Mouse (Mus musculus) olfactory bulb, adult 2 months (tissue): ENCODE results near the gene Fibin. TPM values are rescaled to one million over a fixed set of nuclear protein-coding genes. Genes with fewer than 3 reads are reported as not detected.

ENCODE experiments used
- H3K27ac ChIP-seq: fragments of 200-500 bp; 2 replicates; pipeline ENCODE4 v1.5.1; 2012; ENCODE audit warnings: low read depth, low read length; ENCODE audit not compliant: insufficient read depth
- H3K4me1 ChIP-seq: fragments of 200-500 bp; 2 replicates; pipeline ENCODE4 v1.6.1; 2012; ENCODE audit warnings: low read length; ENCODE audit not compliant: control insufficient read depth, insufficient read depth
- H3K4me3 ChIP-seq: fragments of 200-500 bp; 2 replicates; pipeline ENCODE4 v1.5.1; 2012; ENCODE audit warnings: mild to moderate bottlenecking, low read depth, low read length, moderate library complexity; ENCODE audit not compliant: insufficient read depth
- CTCF ChIP-seq: fragments of 200-500 bp; IDR thresholded peaks from 2 replicates; pipeline ENCODE4 v1.5.1; 2012; ENCODE audit warnings: low read depth, mild to moderate bottlenecking, low read length, moderate library complexity; ENCODE audit not compliant: insufficient read depth
- POLR2A ChIP-seq: fragments of 200-500 bp; IDR thresholded peaks from 2 replicates; pipeline ENCODE4 v1.6.1; 2012; ENCODE audit warnings: mild to moderate bottlenecking, low read depth, low read length, moderate library complexity; ENCODE audit not compliant: insufficient read depth
- WGBS: fragments of 180-500 bp; shearing (Covaris S2); methylation state at CpG from one replicate; pipeline ENCODE4 v1.1.7; 2018; 5-methylcytosine and 5-hydroxymethylcytosine counted together
- polyA plus RNA-seq: library from polyadenylated mRNA; stranded (reverse); fragments of >200 nt; gene quantifications from 2 replicates; pipeline ENCODE4 v1.2.4, GENCODE M21; 2012; ENCODE audit warnings: low replicate concordance; ENCODE audit not compliant: missing spikeins, insufficient read depth, insufficient read length

Gene Fibin
- polyA plus RNA-seq, 1 experiment, result not detected

DNA sequence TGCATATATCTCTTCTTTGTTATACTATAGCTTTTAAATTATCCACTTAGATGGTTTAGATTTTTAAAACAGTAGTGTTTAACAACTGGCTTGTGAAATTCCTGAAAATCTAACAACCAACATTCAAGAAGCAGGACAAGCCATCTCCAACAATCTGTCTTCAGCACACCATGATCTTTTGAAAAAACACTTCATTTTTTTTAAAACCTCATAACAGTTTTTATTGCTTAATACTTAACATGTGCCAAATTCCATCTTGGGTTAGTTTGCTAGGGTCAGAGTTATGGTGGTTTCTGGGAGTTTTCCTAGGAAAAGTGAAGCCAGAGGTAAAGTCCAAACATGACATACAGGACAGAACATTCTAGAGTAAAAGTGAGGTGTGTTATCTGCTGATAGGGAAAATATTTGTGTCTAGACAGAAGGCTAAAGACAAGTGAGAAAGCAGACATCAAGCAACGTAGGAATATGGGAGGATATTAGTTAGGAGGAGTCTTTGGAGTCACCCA, 4.5 kb upstream of the Fibin start:
- H3K4me1 ChIP-seq, result peaks cover 5% of the 10 kb centered on the region
- TF ChIP-seq POLR2A (no peak), CTCF (no peak)
- 89% methylated on average over 1 of the region's 1 CpGs for WGBS
- H3K27ac ChIP-seq, result no peak overlapping the region
- no peak overlapping the region for H3K4me3 ChIP-seq

DNA sequence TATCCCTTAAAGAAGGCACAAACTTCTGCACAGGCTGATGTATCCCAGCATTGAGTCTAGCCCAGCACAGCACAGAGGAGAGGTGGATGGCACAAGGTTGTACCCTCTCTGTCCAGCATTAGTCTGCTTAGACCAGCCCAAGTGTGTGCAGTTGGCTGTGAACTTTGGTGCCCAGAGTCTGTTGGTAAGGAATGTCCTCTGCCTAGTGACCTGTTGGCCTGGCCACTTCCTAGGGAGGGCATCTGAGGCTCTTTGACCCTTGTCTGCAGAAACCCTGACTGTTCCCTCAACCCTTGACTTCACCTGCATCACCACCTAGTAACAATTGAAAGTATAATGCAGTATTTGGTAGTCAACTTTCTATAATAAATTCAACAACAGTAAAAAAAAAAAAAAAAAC, 2.4 kb upstream of the Fibin start:
- no peak overlapping the region for H3K4me3 ChIP-seq
- H3K27ac ChIP-seq, result 0 out of 2 replicates have a peak overlapping the region, but pooled peaks have one; percentile 37
- H3K4me1 ChIP-seq, result peaks cover 10% of the 10 kb centered on the region
- TF ChIP-seq POLR2A (no peak), CTCF (no peak)

DNA sequence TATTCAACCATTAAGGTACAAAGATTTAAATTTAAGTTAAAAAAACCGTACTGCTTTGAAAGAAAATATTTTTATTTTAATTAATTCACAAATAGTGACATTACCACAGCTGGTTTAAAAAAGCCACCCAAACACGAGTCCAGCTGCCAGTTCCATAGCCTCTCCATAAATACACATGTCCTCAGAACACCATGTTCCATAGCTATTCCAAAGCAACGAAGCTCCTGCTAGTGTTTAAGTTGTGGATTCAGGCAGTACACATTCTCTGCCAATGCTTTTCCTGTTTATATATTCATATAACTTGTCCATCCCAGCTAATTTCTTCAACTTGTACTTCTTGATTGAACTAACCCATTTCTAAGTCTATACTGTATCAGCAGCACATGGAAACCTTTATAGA, 872 bp upstream of the Fibin start:
- WGBS, result 76% methylated on average over 3 of the region's 3 CpGs
- H3K4me3 ChIP-seq, result no peak overlapping the region
- TF ChIP-seq CTCF, result no peak
- TF ChIP-seq POLR2A, result no peak
- H3K4me1 ChIP-seq, result peaks cover 10% of the 10 kb centered on the region
- no peak overlapping the region for H3K27ac ChIP-seq

DNA sequence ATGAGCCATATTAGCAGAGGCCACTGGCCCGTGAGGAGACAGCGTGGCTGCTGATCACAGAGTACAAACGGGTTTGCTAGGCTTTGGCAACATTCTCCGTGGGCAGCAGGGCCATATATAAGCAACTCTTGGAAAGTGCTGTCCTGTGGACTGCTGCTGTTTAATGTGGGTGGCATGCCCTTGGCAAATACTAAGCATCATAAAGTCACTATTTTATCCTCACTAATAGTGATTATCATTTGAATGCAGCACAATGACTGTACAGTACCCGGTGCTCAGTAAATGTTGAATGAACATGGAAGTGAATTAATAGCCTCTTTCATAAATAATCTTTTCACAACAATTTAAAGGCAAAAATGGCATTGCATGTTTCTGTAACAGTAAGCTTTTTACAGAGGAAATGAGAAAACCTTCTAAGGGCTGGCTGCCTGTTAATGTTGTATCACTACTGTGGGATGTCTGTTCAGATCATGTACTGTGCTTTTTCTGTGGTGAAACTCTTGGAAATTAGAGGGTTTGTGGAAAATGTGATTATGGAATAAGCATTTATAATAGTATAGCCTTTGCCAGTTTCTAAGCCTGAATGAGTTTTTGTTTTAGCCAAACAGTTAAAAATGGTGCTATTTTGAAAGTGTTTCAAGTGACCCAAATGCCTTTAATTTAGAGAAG, 9.5 kb downstream of the Fibin start:
- WGBS, result 67% methylated on average over 5 of the region's 5 CpGs
- Histone ChIP-seq H3K27ac (no peak overlapping the region), H3K4me3 (no peak overlapping the region), H3K4me1 (no peaks in the 10 kb centered on the region)
- TF ChIP-seq CTCF, result no peak
- no peak for TF ChIP-seq POLR2A

DNA sequence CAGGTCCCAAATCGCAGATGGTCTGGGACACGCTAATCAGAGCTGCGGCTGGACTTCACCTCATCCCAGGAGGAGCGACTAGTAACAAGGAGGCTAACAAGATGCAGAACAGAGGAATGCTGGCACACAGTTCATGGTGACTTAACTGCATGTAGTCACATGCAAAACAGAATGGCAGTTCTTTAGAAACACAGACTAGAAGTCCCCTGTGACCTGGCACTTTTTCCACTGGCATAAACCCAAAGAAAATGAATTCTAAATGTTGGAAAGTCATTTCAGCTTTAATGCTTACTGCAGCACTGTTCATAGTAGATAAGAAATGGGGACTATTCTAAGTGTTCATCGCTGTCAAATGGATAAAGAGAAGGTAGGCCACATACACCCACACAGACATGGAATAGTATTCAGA, 11.1 kb downstream of the Fibin start:
- no peak overlapping the region for H3K27ac ChIP-seq
- H3K4me3 ChIP-seq, result no peak overlapping the region
- TF ChIP-seq POLR2A (no peak), CTCF (no peak)
- H3K4me1 ChIP-seq, result no peaks in the 10 kb centered on the region
- WGBS, result 46% methylated on average over 5 of the region's 5 CpGs

DNA sequence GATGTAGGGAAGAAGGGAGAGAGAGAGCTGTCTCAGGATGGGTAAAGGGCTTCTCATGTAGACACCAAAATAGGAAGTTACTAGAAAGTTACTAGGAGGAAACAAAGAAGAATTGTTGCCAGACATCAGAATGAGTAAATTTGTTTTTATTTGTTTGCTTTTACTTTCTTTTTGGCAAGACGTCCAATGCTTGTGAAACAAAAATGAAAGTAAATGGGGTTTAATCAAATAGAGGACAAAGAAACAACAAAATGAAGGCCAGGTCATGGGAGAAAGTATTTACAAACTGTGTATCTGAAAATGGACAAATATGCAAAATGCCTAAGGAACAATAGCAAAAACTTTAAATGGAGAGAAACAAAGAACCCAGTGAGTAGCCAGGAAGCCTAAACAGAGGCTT, 11.6 kb downstream of the Fibin start:
- H3K4me3 ChIP-seq, result no peak overlapping the region
- TF ChIP-seq POLR2A (no peak), CTCF (no peak)
- no peaks in the 10 kb centered on the region for H3K4me1 ChIP-seq
- no peak overlapping the region for H3K27ac ChIP-seq
- WGBS, result 47% methylated on average over 1 of the region's 1 CpGs

DNA sequence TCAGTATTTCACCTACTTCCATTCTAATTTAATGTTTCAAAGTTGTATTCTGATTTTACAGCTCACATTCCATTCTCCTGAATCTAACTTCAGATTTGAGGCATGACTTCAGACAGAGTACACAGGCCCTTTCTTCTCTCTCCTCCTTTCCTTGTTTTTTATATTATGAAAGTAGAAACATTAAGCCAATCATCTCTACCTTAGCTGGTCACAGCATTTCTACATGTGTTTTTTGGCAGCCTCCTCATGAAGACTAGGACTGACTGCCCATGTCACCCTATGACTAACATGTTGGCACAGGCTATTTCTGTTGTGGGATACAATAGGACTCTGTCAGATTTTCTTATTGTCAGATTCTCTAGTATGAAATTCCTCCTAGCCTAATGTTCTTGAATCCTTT, 34.0 kb downstream of the Fibin start:
- Histone ChIP-seq H3K27ac (no peak overlapping the region), H3K4me3 (no peak overlapping the region), H3K4me1 (no peaks in the 10 kb centered on the region)
- TF ChIP-seq CTCF (no peak), POLR2A (no peak)

DNA sequence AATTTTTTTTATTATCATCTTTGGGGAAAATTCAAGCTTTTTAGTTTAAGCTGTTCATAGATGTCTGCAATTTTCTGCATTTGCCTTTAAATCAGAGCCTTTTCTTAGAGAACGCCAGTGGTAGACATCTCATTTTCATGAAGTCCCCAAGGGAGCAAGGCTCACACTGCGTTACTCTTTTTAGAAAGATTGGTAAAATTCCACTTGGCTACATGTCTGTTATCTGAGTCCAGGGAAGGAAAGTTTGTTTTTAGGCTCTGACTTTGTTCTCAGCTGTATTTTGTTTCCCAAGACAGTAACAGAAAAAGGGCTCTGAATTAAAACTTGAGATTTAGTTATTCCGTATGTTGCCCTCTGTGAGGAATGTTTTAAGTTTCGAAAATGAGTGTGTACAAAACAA, 43.0 kb downstream of the Fibin start:
- Histone ChIP-seq H3K4me3 (no peak overlapping the region), H3K27ac (no peak overlapping the region), H3K4me1 (no peaks in the 10 kb centered on the region)
- TF ChIP-seq CTCF (no peak), POLR2A (no peak)
- 61% methylated on average over 4 of the region's 4 CpGs for WGBS

DNA sequence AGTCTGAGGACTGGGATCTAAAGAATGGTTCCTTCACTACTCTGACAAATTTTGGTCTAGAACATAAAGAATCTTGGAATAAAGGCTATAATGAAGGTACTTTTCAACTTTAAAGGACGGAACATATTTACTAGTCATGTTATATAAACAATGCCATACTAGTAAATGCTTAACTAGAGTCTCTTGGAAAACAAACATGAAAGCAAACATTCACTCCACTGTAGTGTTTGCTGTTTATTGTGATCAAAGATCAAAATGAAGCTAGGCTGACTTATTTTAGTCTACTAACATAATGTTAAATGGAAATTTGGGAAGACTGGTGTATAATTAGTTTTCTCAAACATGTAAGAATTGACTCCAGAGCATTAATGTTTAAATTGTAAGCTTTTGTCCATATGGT, 43.7 kb downstream of the Fibin start:
- TF ChIP-seq CTCF (no peak), POLR2A (no peak)
- no peaks in the 10 kb centered on the region for H3K4me1 ChIP-seq
- H3K4me3 ChIP-seq, result no peak overlapping the region
- WGBS, result 88% methylated on average over 1 of the region's 1 CpGs
- no peak overlapping the region for H3K27ac ChIP-seq
